Mouse (Mus musculus): Measurements from ENCODE around the gene Nhsl1. TPM values are rescaled to one million over a fixed set of nuclear protein-coding genes. Genes with fewer than 3 reads are reported as not detected.

The Nhsl1 gene
- 0.58 and 0.78 TPM in 2 replicates for polyA plus RNA-seq (2015; fragmentation: Nextera tagmentation; extraction: Ambion mirVana)

DNA sequence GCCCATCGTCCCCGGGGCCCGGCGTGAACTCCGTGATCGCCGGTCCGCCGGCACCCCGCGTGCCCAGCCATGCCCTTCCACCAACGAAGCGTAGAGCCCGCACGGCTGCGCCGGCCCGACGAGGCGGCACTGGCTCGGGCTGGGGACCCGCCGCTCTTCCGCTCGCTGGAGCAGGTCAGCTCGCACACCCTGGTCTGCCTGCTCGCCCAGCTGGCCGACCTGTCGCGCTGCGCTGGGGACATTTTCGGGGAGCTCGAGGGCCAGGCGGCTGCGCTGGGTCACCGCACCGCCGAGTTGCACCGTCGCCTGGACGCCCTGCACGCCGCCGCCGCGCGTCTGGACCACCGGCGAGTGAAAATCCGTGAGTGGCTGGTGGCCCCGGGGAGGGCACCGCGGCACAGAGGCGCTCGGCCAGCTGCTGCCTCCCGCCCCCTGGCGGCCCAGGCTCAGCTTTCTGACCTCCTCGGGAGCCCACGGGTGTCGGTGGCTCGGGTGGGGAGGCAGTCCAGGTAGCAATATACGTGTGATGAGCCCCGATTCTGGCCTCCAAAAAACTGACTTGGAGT, at the start of gene Nhsl1:
Gene Nhsl1, plus strand, starts transcription at position 70 of the 566 bp plus-strand sequence.
- Histone ChIP-seq H3K4me1 (ENCODE audit: control insufficient read depth, low read depth, low read length) (no peaks in the 10 kb centered on the region; the same call in 1 of the 2 replicates), H3K4me3 (ENCODE audit: low read depth, low read length) (peak within 1 kb of the TSS; percentile 65), H3K36me3 (ENCODE audit: control insufficient read depth, insufficient read depth) (no peaks in the 10 kb centered on the region), H3K27ac (ENCODE audit: low read length) (no peak within 1 kb of the TSS), H3K4me2 (ENCODE audit: low read depth, low read length) (peak within 1 kb of the TSS; percentile 64), H3K9me3 (replicated peaks; ENCODE audit: control insufficient read depth, low read length) (no peaks in the 10 kb centered on the region), H3K9ac (ENCODE audit: low read depth, low read length) (peak within 1 kb of the TSS; percentile 57), H3K27me3 (ENCODE audit: control insufficient read depth, insufficient read depth, low read depth, low read length) (peaks cover 29% of the 10 kb centered on the region)
- WGBS (ENCODE audit: insufficient replicate concordance): under 1% methylated on average over 62 of the region's 63 CpGs
- peak; percentile 68 for ATAC-seq (ENCODE audit: low read depth)

- H3K36me3 ChIP-seq (ENCODE audit: control insufficient read depth, insufficient read depth): no peaks in the 10 kb centered on the region
- H3K4me2 ChIP-seq (ENCODE audit: low read depth, low read length): no peak overlapping the region
- H3K4me3 ChIP-seq (ENCODE audit: low read depth, low read length): no peak overlapping the region
- H3K4me1 ChIP-seq (ENCODE audit: control insufficient read depth, low read depth, low read length): no peaks in the 10 kb centered on the region
- H3K27me3 ChIP-seq (ENCODE audit: control insufficient read depth, insufficient read depth, low read depth, low read length): no peaks in the 10 kb centered on the region
- H3K9me3 ChIP-seq (replicated peaks; ENCODE audit: control insufficient read depth, low read length): no peaks in the 10 kb centered on the region
- no peak overlapping the region for H3K27ac ChIP-seq (ENCODE audit: low read length)
- ATAC-seq (ENCODE audit: low read depth): peak; percentile 58; the same call in 1 of the 2 replicates
- 56% methylated on average over 4 of the region's 4 CpGs for WGBS (ENCODE audit: insufficient replicate concordance)
- H3K9ac ChIP-seq (ENCODE audit: low read depth, low read length): no peak overlapping the region
Observed at GRCm38 (mm10) chr10:18276090-18276734, 42.6 kb upstream of the Nhsl1 start.

- no peak overlapping the region for H3K4me3 ChIP-seq (ENCODE audit: low read depth, low read length)
- H3K9me3 ChIP-seq (replicated peaks; ENCODE audit: control insufficient read depth, low read length): no peaks in the 10 kb centered on the region
- no peaks in the 10 kb centered on the region for H3K4me1 ChIP-seq (ENCODE audit: control insufficient read depth, low read depth, low read length)
- no peak overlapping the region for H3K4me2 ChIP-seq (ENCODE audit: low read depth, low read length)
- WGBS (ENCODE audit: insufficient replicate concordance): 64% methylated on average over 5 of the region's 5 CpGs
- H3K27me3 ChIP-seq (ENCODE audit: control insufficient read depth, insufficient read depth, low read depth, low read length): no peaks in the 10 kb centered on the region
- no peaks in the 10 kb centered on the region for H3K36me3 ChIP-seq (ENCODE audit: control insufficient read depth, insufficient read depth)
- no peak overlapping the region for H3K9ac ChIP-seq (ENCODE audit: low read depth, low read length)
- no peak overlapping the region for H3K27ac ChIP-seq (ENCODE audit: low read length)
- no peak for ATAC-seq (ENCODE audit: low read depth)
Observed at GRCm38 (mm10) chr10:18283991-18284390, 34.8 kb upstream of the Nhsl1 start.

- Histone ChIP-seq H3K9me3 (replicated peaks; ENCODE audit: control insufficient read depth, low read length) (no peaks in the 10 kb centered on the region), H3K4me2 (ENCODE audit: low read depth, low read length) (no peak overlapping the region), H3K9ac (ENCODE audit: low read depth, low read length) (no peak overlapping the region), H3K27ac (ENCODE audit: low read length) (no peak overlapping the region), H3K27me3 (ENCODE audit: control insufficient read depth, insufficient read depth, low read depth, low read length) (no peaks in the 10 kb centered on the region), H3K36me3 (ENCODE audit: control insufficient read depth, insufficient read depth) (no peaks in the 10 kb centered on the region), H3K4me3 (ENCODE audit: low read depth, low read length) (no peak overlapping the region), H3K4me1 (ENCODE audit: control insufficient read depth, low read depth, low read length) (no peaks in the 10 kb centered on the region)
- 24% methylated on average over 1 of the region's 1 CpGs for whole genome bisulfite sequencing (ENCODE audit: insufficient replicate concordance)
- ATAC-seq (ENCODE audit: low read depth): no peak
Observed at GRCm38 (mm10) chr10:18289512-18289911, 29.3 kb upstream of the Nhsl1 start.

DNA sequence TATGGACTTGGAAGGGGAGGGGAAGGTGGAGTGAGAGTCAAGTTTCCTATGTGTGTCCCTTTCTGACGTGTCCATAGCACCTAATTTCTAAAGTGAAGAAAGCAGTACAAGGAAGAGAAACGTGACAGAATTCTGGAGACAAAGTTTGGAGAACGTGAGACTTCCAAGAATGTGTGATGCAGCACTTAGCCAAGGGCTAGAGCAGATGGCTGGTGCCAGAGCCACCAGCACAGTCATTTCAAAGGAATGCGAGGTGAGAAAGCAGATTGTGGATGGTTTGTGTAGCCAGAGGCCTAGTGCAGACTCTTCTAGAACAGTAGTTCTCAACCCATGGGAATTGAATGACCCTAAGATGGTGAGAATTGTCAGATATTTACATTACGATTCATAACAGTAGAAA, 13.7 kb upstream of the Nhsl1 start:
- Histone ChIP-seq H3K27me3 (ENCODE audit: control insufficient read depth, insufficient read depth, low read depth, low read length) (no peaks in the 10 kb centered on the region), H3K36me3 (ENCODE audit: control insufficient read depth, insufficient read depth) (no peaks in the 10 kb centered on the region), H3K9ac (ENCODE audit: low read depth, low read length) (no peak overlapping the region), H3K4me1 (ENCODE audit: control insufficient read depth, low read depth, low read length) (no peaks in the 10 kb centered on the region), H3K27ac (ENCODE audit: low read length) (no peak overlapping the region), H3K9me3 (replicated peaks; ENCODE audit: control insufficient read depth, low read length) (no peaks in the 10 kb centered on the region), H3K4me3 (ENCODE audit: low read depth, low read length) (no peak overlapping the region), H3K4me2 (ENCODE audit: low read depth, low read length) (no peak overlapping the region)
- ATAC-seq (ENCODE audit: low read depth): no peak
- 59% methylated on average over 5 of the region's 5 CpGs for WGBS (ENCODE audit: insufficient replicate concordance)

GRCm38 (mm10) chr10:18315071-18315470, 3.7 kb upstream of the Nhsl1 start:
- Histone ChIP-seq H3K4me3 (ENCODE audit: low read depth, low read length) (no peak overlapping the region), H3K9me3 (replicated peaks; ENCODE audit: control insufficient read depth, low read length) (no peaks in the 10 kb centered on the region), H3K9ac (ENCODE audit: low read depth, low read length) (no peak overlapping the region), H3K4me1 (ENCODE audit: control insufficient read depth, low read depth, low read length) (no peaks in the 10 kb centered on the region; the same call in 1 of the 2 replicates), H3K36me3 (ENCODE audit: control insufficient read depth, insufficient read depth) (no peaks in the 10 kb centered on the region), H3K4me2 (ENCODE audit: low read depth, low read length) (no peak overlapping the region), H3K27ac (ENCODE audit: low read length) (no peak overlapping the region), H3K27me3 (ENCODE audit: control insufficient read depth, insufficient read depth, low read depth, low read length) (peaks cover 29% of the 10 kb centered on the region)
- no peak for ATAC-seq (ENCODE audit: low read depth)
- 63% methylated on average over 1 of the region's 1 CpGs for WGBS (ENCODE audit: insufficient replicate concordance)

DNA sequence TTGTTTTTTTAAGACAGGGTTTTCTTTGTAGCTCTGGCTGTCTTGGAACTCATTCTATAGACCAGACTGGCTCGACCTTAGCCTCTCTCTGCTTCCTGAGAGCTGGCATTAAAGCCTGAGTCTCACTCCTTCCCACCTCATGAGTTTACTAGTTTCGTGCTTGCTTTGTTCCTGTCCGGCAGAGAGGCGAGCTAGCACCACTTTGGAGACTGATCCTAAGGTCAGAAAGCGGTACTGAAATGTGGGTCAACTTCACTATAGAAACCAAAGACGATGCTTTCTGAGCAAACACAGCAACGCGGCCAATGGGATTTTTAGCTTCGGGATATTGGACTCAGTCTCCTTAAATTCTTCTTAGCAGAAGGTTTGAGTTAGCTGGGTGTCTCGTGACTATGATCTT, 1.3 kb upstream of the Nhsl1 start:
- Histone ChIP-seq H3K9me3 (replicated peaks; ENCODE audit: control insufficient read depth, low read length) (no peaks in the 10 kb centered on the region), H3K4me2 (ENCODE audit: low read depth, low read length) (no peak overlapping the region), H3K27me3 (ENCODE audit: control insufficient read depth, insufficient read depth, low read depth, low read length) (peaks cover 29% of the 10 kb centered on the region), H3K27ac (ENCODE audit: low read length) (no peak overlapping the region), H3K4me3 (ENCODE audit: low read depth, low read length) (no peak overlapping the region), H3K9ac (ENCODE audit: low read depth, low read length) (no peak overlapping the region), H3K36me3 (ENCODE audit: control insufficient read depth, insufficient read depth) (no peaks in the 10 kb centered on the region), H3K4me1 (ENCODE audit: control insufficient read depth, low read depth, low read length) (no peaks in the 10 kb centered on the region; the same call in 1 of the 2 replicates)
- WGBS (ENCODE audit: insufficient replicate concordance): 33% methylated on average over 10 of the region's 10 CpGs
- ATAC-seq (ENCODE audit: low read depth): no peak

GRCm38 (mm10) chr10:18317961-18318915, 547 bp upstream of the Nhsl1 start:
- 2% methylated on average over 58 of the region's 89 CpGs for WGBS (ENCODE audit: insufficient replicate concordance)
- H3K27me3 ChIP-seq (ENCODE audit: control insufficient read depth, insufficient read depth, low read depth, low read length): peaks cover 29% of the 10 kb centered on the region
- H3K36me3 ChIP-seq (ENCODE audit: control insufficient read depth, insufficient read depth): no peaks in the 10 kb centered on the region
- peak overlapping the region; percentile 65 for H3K4me3 ChIP-seq (ENCODE audit: low read depth, low read length)
- H3K4me1 ChIP-seq (ENCODE audit: control insufficient read depth, low read depth, low read length): no peaks in the 10 kb centered on the region; the same call in 1 of the 2 replicates
- H3K4me2 ChIP-seq (ENCODE audit: low read depth, low read length): peak overlapping the region; percentile 64
- H3K9me3 ChIP-seq (replicated peaks; ENCODE audit: control insufficient read depth, low read length): no peaks in the 10 kb centered on the region
- peak; percentile 82 for ATAC-seq (ENCODE audit: low read depth)
- H3K9ac ChIP-seq (ENCODE audit: low read depth, low read length): peak overlapping the region; percentile 57
- H3K27ac ChIP-seq (ENCODE audit: low read length): no peak overlapping the region

Measured in liver, embryonic 16.5 days (tissue).